In genomic region chr10:37494098-37494497, GRCm38 (mm10) we compare ENCODE assay signal across 19 mouse cellular contexts.
DNase-seq lines count a peak whose midpoint lies in the region; ATAC-seq lines count a peak whose summit lies in the region.
"Had no signal": no experiment of that assay in that cellular context is flagged by ENCODE, and none has a peak within 500 bp of the region (broad histone marks: within the 10 kb centered on the region; RNA-seq: fewer than 3 reads in every experiment).

No protein-coding gene starts in this region.

- peak; percentile 51; the same call in 1 of the 2 replicates for ATAC-seq in forebrain, embryonic 13.5 days
- ATAC-seq in kidney, embryonic 14.5 days (ENCODE audit: low FRiP score, low TSS enrichment), result no peak
- ATAC-seq: intestine, embryonic 15.5 days had no signal

- peak; percentile 73 for DNase-seq in heart, embryonic 10.5 days (ENCODE audit: low spot score)
- no peak for DNase-seq in heart, postnatal 4 days
- DNase-seq in retina, postnatal 1 day, result peak; percentile 4
- DNase-seq in retina, embryonic 14.5 days (ENCODE audit: low spot score), result no peak
- DNase-seq in spleen, postnatal 4 days (ENCODE audit: low spot score in 2 of 2), result no peak
- DNase-seq: adrenal gland, postnatal 10 days; cerebellum, adult 11-12 months; cerebellum, adult 9-10 months; cerebellum, postnatal 25 days; gastrocnemius, adult 2 months; gastrocnemius, postnatal 25 days; heart, postnatal 36 days; kidney, adult 18-20 months had no signal

- 14% methylated on average over 2 of the region's 2 CpGs for WGBS in heart, embryonic 10.5 days
- 27% methylated on average over 2 of the region's 2 CpGs for WGBS in forebrain, embryonic 13.5 days
- 66% methylated on average over 2 of the region's 2 CpGs for whole genome bisulfite sequencing in kidney, embryonic 14.5 days

- H3K4me2 ChIP-seq in forebrain, embryonic 13.5 days, result no peak overlapping the region
- no peak overlapping the region for H3K4me2 ChIP-seq in kidney, embryonic 14.5 days (replicated peaks; ENCODE audit: low read depth, low read length)
- H3K4me2 ChIP-seq: embryonic facial prominence, embryonic 13.5 days; heart, embryonic 13.5 days; hindbrain, embryonic 14.5 days; intestine, embryonic 15.5 days had no signal

- no peak overlapping the region for H3K27ac ChIP-seq in heart, embryonic 10.5 days
- 0 out of 2 replicates have a peak overlapping the region, but pooled peaks have one; percentile 14 for H3K27ac ChIP-seq in forebrain, embryonic 13.5 days
- no peak overlapping the region for H3K27ac ChIP-seq in kidney, embryonic 14.5 days (ENCODE audit: low read depth, low read length)
- H3K27ac ChIP-seq: embryonic facial prominence, embryonic 13.5 days; gastrocnemius, adult 2 months; heart, embryonic 13.5 days; hindbrain, embryonic 14.5 days; intestine, embryonic 15.5 days had no signal

- no peaks in the 10 kb centered on the region for H3K36me3 ChIP-seq in heart, embryonic 10.5 days
- H3K36me3 ChIP-seq in forebrain, embryonic 13.5 days (ENCODE audit: poor library complexity, severe bottlenecking), result no peaks in the 10 kb centered on the region
- no peaks in the 10 kb centered on the region for H3K36me3 ChIP-seq in kidney, embryonic 14.5 days (ENCODE audit: control insufficient read depth, insufficient read depth, low read length)
- H3K36me3 ChIP-seq: embryonic facial prominence, embryonic 13.5 days; heart, embryonic 13.5 days; intestine, embryonic 15.5 days had no signal

- peaks cover 6% of the 10 kb centered on the region; the same call in 1 of the 2 replicates for H3K4me1 ChIP-seq in heart, embryonic 10.5 days
- H3K4me1 ChIP-seq in forebrain, embryonic 13.5 days, result peaks cover 6% of the 10 kb centered on the region; the same call in 1 of the 2 replicates
- H3K4me1 ChIP-seq in kidney, embryonic 14.5 days (ENCODE audit: control insufficient read depth, insufficient read depth, low read length), result no peaks in the 10 kb centered on the region
- H3K4me1 ChIP-seq: intestine, embryonic 15.5 days had no signal

- H3K9me3 ChIP-seq in heart, embryonic 10.5 days, result no peaks in the 10 kb centered on the region
- no peaks in the 10 kb centered on the region for H3K9me3 ChIP-seq in forebrain, embryonic 13.5 days (replicated peaks)
- H3K9me3 ChIP-seq in kidney, embryonic 14.5 days (ENCODE audit: control insufficient read depth, low read length), result no peaks in the 10 kb centered on the region
- H3K9me3 ChIP-seq: embryonic facial prominence, embryonic 13.5 days; heart, embryonic 13.5 days; intestine, embryonic 15.5 days had no signal

- no peaks in the 10 kb centered on the region for H3K27me3 ChIP-seq in heart, embryonic 10.5 days (ENCODE audit: insufficient read depth, poor library complexity, severe bottlenecking)
- H3K27me3 ChIP-seq in forebrain, embryonic 13.5 days, result no peaks in the 10 kb centered on the region
- H3K27me3 ChIP-seq in kidney, embryonic 14.5 days (ENCODE audit: control insufficient read depth, insufficient read depth, low read length), result no peaks in the 10 kb centered on the region
- H3K27me3 ChIP-seq: embryonic facial prominence, embryonic 13.5 days; heart, embryonic 13.5 days; intestine, embryonic 15.5 days had no signal

- H3K4me3 ChIP-seq in heart, embryonic 10.5 days, result no peak overlapping the region
- no peak overlapping the region for H3K4me3 ChIP-seq in forebrain, embryonic 13.5 days
- no peak overlapping the region for H3K4me3 ChIP-seq in kidney, embryonic 14.5 days (ENCODE audit: low read length)
- H3K4me3 ChIP-seq: embryonic facial prominence, embryonic 13.5 days; gastrocnemius, adult 2 months; heart, embryonic 13.5 days; intestine, embryonic 15.5 days had no signal

- no peak overlapping the region for H3K9ac ChIP-seq in forebrain, embryonic 13.5 days
- H3K9ac ChIP-seq in kidney, embryonic 14.5 days (ENCODE audit: low read depth, low read length), result no peak overlapping the region
- H3K9ac ChIP-seq: embryonic facial prominence, embryonic 13.5 days; heart, embryonic 13.5 days; hindbrain, embryonic 14.5 days; intestine, embryonic 15.5 days had no signal

Comparison
In these comparisons a context has a peak if more than half of its experiments do, and no peak if none do; other contexts are left out.
1. DNase-seq: peak in heart, embryonic 10.5 days (single experiment) and retina, postnatal 1 day (single experiment); none in heart, postnatal 4 days (single experiment), retina, embryonic 14.5 days (single experiment) and spleen, postnatal 4 days (0 of 2).